Mouse (Mus musculus) left cerebral cortex, postnatal 14 days (tissue): Measurements from ENCODE around the gene C8g. TPM values are rescaled to one million over a fixed set of nuclear protein-coding genes. Genes with fewer than 3 reads are reported as not detected.

Source experiments
- DNase-seq, 2 experiments: peaks; one replicate each; pipeline ENCODE4 v3.0.0; 2021 to 2022; ENCODE audit warnings: low spot score in 2 of 2, mixed read lengths in 1 of 2
- intact Hi-C: fragments of 180-260 bp; cut with DNase I; formaldehyde crosslinking; loops from one replicate; pipeline ENCODE4 v1.15.1; 2025
- total RNA-seq, 2 experiments: library from RNA; stranded (reverse); gene quantifications; 2 replicates each; pipeline ENCODE4 v1.2.3; 2021

The C8g gene
- total RNA-seq, 2 experiments from 2014 or later: 0.59 to 1.6 TPM

DNA sequence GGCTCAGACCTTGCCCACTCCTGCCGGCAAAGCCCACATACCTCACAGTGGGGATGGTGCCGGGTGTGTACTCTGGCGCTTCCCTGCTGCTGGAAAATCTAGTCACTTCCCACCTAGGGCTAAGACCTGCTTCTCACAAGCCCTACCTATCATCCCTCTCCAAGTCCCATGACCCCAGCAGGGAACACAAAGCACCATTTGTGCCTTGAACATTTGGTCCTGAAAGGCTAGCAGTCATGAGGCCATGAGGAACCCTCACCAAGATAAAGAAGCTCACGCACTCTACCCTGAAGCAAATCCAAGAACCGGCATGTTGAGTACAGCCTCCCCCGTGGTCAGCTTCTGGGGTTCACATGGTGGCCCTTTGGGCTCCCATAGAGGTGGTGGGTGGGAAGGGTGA lies 31.6 kb downstream of the C8g start, which contains the start of gene Ptgds:
Ptgds (minus strand) TSS at position 78 of the 400 bp plus-strand sequence.
- intact Hi-C loops: no loop called here
- DNase-seq: no peak

DNA sequence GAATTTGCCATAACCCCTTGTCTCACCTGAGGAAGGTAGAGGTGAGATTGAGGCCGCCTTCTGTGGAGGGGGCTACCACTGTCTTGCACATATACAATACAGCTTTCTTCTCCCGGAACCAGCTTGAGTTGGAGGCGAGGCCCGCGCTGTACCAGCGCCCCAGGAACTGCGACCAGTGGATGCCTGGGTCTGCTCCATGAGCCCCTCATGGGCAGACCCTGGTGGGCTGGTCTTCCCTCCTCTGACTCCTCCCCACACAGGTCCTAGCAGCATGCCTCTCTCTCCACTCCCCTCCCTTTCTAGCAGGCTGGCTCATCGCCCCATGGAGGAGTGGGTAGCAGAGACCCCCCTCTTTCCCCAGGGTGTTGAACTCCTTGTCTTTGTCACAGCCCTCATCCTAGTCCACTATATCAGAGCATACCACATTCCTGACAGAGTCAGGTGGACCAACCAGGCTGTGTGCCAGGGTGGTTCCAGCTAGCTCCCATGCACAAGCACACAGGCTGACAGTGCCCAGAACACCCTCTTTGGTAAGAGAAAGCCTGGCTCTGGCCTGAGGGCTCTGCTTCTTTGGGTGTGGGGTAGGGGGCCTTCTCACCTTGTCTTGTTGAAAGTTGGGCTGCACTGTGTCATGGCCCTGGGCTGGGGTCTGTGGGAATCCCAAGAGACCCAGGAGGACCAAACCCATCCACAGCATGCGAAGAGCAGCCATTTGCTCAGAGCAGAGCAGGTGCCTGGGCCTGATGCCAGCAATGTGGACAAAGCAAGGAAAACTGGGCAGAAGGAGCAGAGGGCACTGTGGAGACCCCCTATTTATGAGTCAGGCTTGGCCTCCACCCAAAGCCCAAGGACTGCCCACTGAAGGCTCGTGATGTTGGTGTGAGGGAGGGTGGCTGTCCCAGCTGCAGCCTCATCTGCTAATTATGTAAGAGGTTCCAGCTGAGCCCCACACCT lies 32.3 kb downstream of the C8g start:
- DNase-seq: no peak
- intact Hi-C loops: no loop called here

DNA sequence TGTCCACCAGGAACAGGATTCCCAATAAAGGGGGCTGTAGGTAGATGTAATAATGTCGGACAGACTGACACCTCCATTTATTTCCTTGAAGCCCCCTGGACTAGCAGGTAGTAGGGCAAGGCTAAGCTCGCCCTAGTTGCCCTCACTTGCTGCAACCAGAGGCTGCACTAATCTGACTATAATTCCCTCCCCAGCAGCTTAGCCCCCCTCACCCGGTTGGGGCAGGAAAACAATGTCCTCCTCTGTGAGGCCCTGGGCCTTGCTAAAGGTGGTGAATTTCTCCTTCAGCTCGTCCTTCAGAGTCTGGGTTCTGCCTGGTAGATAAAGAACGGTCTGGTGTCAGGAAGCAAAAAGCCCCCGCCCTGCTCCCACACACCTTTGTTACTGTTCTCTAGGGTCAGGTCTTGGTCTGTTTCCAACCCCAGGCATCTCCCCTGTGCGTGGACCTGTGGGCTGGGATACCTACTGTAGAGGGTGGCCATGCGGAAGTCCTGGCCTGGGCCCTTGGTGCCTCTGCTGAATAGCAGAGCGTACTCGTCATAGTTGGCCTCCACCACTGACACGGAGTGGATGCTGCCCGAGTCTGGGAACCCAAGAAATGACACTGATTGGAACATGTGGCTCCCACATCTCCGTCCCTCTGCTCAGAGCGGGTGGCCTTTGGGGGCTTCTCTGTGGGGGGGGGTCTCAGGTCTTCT lies 33.8 kb downstream of the C8g start:
- intact Hi-C loops: no loop called here
- no peak for DNase-seq

DNA sequence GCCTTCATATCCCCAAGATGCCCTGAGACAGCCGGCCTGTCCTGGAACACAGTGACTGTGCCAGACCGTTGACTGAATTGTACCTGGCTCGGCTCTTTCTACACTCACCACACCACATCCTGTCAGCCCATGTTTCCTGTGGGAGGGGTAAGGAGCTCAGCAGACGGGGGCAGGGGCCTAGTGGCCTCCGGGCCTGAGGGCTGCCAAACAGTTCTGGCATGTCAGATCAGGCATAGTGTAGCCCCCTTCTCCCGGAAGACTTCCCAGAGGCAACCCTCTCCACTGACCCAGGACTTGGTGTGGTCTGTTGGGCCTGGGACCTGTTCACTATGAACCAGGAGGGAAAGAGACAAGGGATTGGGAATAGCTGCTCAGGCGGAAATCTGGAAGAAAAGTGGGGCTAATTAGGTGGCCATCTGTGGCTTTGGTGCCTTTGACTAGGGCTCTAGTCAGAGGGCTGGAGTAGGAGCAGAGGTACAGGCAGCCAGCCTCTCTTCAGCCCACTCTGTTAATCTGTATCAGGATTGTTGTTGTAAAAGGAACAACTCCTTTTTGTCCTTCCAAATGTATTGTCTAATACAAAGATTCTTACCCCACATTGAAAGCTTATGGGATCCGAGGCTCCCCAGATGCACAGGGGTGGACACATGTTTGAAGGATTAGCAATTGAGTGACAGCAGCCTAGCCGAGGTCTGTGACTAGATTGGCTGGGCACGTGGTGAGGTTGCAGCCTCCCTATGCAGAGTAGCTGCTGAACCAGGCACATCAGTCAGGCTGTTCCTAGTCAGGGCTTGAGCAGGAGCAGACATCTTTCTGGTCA lies 35.5 kb downstream of the C8g start:
- intact Hi-C loops: no loop called here
- no peak for DNase-seq

DNA sequence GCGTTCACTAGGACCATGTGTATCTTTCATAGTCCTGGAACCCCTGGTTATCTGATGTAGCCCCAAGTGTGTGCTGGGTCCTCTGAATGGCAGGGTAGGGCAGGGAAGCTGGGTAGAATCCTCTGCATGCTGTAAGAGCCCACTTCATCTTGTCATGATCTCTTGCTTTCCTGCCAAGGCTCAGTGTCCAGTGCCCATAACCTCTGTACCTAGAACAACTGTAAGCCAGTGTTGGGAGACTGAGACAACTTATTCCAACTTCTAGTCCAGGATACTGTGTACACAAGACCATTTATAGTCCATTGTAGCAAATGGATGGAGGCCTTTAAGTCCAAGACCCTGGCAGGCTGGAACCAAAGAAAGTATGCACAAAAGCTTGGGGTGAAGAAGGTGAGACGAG lies 36.3 kb downstream of the C8g start:
- intact Hi-C loops: no loop called here
- no peak for DNase-seq

DNA sequence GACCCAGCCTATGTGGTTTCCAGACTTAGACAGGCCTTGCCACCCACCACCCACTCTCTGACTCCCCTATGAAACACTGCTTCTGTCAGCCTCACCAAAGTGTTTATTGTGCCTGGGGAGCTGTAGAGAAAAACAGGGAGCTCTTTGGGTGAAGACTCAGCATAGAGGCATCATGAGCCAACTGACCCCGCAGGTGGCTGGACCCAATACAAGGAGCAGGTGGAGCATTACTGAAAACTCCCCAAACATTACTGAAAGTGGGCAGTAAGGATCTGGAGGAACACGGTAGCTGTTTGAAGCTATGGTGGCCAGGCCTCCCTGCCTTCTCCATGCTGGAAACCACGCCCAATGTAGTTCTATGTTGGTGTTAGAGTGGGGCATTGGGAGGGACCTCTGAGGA lies 37.9 kb downstream of the C8g start:
- no peak for DNase-seq
- intact Hi-C loops: loop anchor here (5.0 kb wide), 1 partner anchor 34 kb away; no protein-coding TSS in a partner anchor

DNA sequence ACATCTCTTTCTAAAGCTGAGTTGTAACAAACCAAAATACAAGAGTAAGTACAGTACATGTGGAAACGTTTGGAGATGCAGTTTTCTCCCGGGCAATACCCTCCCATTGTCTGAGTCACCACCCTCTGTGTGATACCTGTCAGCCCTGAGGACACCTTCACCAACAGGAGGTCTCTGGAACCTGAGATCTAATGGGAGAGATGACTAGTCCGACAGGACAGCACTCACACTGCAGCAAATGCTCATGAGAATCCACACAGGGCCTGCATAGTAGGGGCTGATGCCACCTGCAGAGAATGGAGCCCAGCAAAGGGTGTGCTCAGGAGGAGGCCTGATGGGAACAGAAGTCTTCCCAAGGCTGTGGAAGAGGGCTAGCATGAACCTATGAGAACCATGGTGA lies 40.1 kb downstream of the C8g start:
- no peak for DNase-seq
- intact Hi-C loops: loop anchor here (5.0 kb wide), 1 partner anchor 36 kb away; no protein-coding TSS in a partner anchor

DNA sequence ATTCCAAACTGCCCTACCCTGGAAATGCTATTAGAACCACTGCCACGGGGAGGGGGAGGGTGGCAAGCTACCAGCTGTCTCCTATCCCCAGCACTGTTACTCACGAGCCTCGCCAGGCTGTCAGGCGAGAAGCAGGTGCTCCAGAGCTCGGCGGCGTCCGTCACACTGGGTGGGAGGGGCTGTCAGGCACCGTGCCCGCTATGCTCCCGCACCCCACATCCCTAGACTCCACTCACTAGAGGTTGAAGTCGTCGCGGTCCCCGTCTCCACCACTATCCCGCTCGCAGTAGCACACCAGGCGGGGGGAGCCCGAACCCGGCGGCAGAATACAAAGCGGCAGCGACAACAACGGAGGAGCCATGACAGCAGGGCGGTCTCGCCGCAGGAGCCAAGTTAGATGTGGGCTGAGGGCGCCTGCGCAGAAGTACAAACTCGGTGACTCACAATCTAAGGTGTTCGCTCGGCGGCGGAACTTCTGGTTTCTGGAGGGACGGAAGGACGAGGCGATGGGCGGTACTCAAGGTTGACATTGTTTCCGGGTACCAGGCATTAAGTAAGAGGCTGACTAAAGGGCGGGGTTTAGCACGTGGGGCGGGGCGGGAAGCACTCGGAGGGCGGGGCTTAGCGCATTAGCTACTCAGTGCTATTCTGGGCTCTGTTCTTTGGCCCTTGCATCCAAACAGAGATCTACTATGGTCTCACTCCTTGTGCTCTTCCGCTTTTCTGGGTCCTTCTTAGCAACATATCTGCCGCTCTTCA lies 40.8 kb downstream of the C8g start, which contains the start of gene Paxx:
Paxx (minus strand) TSS at position 544 of the 759 bp plus-strand sequence.
- DNase-seq: peak; percentile 94 to 96
- intact Hi-C loops: loop anchor here (5.0 kb wide), 1 partner anchor 37 kb away; no protein-coding TSS in a partner anchor

DNA sequence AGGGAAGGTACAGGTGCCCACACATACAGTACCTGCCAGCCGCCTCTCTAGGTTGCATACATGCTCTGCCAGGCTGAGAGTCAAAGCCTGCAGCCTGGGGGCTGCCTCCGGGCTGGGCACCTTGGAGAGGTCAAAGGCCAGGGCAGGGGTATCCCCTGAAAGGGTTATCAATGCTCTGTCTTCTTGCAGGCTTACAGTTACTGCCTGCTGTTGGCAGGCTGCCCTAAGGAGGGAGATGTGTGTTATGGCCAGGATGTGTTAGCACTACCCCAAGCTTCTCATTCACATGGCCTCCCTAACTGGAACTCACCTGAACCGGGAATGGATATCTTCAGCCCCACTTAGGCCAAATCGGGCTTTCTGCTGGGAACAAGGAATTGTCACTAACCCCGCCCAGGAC lies 41.4 kb downstream of the C8g start:
- intact Hi-C loops: loop anchor here (5.0 kb wide), 1 partner anchor 37 kb away; no protein-coding TSS in a partner anchor
- DNase-seq: peak in 1 of 2 experiments; percentile 52

DNA sequence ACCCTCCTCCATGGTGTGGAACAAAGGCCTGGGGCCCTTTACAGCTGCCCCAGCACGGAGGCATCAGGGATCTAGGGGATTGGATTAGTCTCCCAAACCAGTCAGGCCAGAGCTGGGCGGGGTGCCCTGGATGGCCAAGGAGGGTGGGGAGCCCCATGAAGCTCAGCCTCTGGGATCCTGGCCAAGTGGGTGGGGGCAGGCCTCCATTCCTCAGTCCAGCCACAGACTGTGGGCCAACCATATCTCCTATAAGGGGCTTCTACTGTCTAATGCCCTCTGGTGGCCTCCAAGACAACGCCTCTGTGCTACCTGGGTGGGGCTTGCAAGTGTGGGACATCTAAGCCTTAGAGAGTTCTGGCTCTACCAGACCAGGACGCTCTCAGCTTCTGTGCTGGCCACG lies 42.6 kb downstream of the C8g start:
- intact Hi-C loops: no loop called here
- no peak for DNase-seq

DNA sequence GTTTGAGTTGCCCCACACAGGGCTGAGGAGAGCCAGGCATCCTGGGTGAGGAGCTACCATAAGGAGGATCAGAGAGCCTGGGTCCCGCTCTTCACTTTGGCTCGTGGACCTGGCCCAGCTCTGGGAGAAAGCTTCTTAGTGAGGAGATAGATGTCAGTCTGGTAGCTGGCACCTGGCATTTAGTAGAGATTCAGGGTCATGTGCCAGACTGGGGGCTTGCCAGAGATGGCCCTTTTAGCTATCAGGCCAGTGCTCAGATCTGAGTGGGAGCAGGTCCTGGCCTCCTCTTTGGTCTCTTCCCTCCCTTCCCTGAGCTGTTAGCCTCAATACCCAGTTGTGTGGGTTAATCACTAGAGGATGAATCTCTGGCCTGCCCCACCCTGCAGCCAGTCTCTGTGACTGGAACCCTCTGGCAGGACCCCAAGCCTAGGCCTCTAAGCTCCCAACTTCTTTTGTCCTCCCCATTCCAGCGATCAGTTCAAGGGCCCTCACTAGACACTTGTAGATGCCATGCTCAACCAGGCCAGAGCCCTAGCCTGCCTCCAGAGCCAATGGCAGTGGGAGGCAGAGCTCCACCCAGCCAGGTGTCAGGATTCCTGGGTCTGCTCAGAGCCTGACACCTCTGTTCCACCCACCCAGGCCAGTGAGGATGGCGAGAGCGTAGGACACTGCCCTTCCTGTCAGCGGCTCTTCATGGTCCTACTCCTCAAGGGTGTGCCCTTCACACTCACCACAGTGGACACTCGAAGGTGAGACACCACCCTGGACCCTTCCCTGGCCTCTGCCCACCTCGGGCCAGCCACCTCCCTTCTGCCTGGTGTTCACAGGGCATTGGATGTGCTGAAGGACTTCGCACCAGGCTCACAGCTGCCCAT lies 44.3 kb downstream of the C8g start:
- no peak for DNase-seq

DNA sequence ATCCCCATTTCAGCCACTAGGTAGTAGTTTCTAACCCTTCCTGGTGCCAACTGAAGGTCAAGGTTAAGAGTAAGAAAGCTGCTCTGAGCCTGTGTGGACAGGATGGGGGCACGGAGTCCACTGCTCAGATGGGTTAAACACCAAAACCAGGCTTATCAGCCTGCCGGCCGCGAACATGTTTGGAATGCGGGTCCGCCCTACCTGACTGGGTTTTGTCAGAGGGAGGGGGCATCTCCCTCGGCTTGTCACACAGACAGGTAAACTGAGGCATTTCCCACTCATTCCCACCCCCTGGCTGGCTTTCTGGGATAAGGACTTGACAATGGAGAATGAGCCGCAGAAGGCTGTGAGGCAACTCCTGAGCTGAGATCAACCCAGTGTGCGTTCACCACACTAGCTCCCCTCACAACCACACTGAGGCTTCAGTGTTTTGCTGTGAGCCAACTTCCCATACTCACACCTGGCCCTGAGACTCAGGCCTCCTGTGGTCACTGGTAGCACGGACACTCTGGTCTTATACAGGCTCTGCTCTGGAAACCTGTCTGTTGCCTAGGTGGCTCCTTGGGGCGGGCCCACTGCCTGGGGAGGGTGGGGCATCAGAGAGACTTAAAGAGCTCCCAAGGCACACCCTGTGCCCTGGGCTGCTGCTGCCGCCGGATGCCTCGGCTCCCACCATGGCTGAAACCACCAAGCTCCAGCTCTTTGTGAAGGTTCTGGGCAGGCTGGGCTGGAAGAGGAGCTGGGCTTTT lies 45.1 kb downstream of the C8g start, which contains the start of gene Clic3:
Clic3 (plus strand) TSS at position 634 of the 749 bp plus-strand sequence.
- intact Hi-C loops: no loop called here
- no peak for DNase-seq

More for the DNA sequence above, 44.3 kb downstream of the C8g start:
- intact Hi-C loops: no loop called here

DNA sequence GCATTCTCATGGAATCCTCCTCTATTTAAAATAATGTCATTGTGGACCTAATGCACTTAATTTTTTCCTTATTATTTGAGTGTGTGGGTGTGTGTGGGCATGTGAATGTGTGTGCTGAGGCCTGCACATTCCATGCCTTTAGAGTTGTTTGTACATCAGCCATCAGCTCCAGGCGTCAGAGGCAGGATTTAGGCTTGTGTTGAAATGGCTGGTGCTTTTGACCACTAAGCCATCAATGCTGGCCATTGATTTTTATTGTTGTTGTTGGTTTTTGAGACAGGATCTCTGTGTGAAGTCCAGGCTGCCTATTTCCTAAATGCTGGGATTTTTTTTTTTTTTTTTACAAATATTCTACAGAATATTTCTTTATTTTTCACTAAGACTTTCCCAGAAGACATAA lies 48.6 kb downstream of the C8g start:
- no peak for DNase-seq
- intact Hi-C loops: no loop called here

DNA sequence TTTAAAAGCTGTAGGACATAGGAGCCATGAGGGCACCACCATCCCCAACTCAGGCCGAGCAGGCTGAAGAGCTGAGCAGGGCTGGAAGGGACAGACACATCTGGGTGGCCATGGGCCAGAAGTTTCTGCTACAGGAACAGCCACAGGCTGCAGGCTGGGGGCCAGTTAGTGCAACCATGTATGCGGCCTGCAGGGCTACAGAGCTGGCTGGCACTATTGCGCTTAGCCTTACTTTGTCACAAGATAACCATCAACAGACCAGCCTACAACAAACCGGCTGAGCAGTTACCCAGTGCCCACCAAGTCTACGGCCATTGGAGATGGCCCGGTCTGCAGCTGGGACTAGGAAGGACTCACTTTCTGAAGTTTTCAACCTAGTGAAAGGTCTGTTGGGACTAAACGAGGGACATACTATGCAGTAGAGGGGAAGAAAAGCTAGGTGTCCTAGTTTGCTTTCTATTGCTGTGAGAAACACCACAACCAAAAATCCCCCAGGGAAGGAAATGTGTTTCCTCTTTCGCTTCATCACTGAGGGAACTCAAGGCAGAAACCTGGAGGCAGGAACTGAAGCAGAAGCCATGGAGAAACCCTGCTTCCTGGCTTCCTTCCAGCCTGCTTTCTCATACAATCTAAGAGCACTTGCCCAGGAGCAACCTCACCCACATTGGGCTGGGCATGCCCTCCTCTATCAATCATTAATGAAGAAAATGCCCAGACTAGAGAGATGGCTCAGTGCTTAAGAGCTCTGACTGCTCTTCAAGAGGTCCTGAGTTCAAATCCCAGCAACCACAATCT lies 50.5 kb downstream of the C8g start:
- intact Hi-C loops: no loop called here
- DNase-seq: no peak
